Mouse (Mus musculus): ENCODE measurements around the gene Gm21988. TPM values are rescaled to one million over a fixed set of nuclear protein-coding genes. Genes with fewer than 3 reads are reported as not detected.
A peak's percentile ranks its signal among the peaks of the same experiment; 100 is the strongest.

Gene Gm21988
- polyA plus RNA-seq, 1 experiment from 2014 or later: 15.9 TPM

- Histone ChIP-seq H3K27ac (no peak overlapping the region; the same call in 1 of the 2 replicates), H3K9me3 (replicated peaks; ENCODE audit: low read length) (no peaks in the 10 kb centered on the region), H3K4me3 (replicated peaks; ENCODE audit: low read depth, low read length) (no peak overlapping the region), H3K9ac (ENCODE audit: low read depth, low read length) (no peak overlapping the region), H3K4me2 (ENCODE audit: low read length) (peak overlapping the region; percentile 67), H3K4me1 (replicated peaks; ENCODE audit: insufficient read depth, low read length) (peaks cover 19% of the 10 kb centered on the region), H3K27me3 (ENCODE audit: insufficient read depth, low read length) (peaks cover 4% of the 10 kb centered on the region; the same call in 1 of the 2 replicates), H3K36me3 (ENCODE audit: insufficient read depth, low read length) (peaks cover 10% of the 10 kb centered on the region; the same call in 1 of the 2 replicates)
- TF ChIP-seq CTCF (IDR thresholded peaks at IDR 0.05; ENCODE audit: low read depth): no peak
- 59% methylated on average over 5 of the region's 5 CpGs for WGBS
- DNase-seq (ENCODE audit: low spot score) (no peak), ATAC-seq (replicated peaks; ENCODE audit: low FRiP score, low read depth) (no peak)
Measured at GRCm38 (mm10) chr11:70234037-70234436, 5.6 kb downstream of the Gm21988 start.

GRCm38 (mm10) chr11:70233016-70233415 lies 6.6 kb downstream of the Gm21988 start:
- Histone ChIP-seq H3K9ac (ENCODE audit: low read depth, low read length) (peak overlapping the region; percentile 60), H3K4me1 (replicated peaks; ENCODE audit: insufficient read depth, low read length) (peaks cover 13% of the 10 kb centered on the region; the same call in 1 of the 2 replicates), H3K4me2 (ENCODE audit: low read length) (peak overlapping the region; percentile 67), H3K36me3 (ENCODE audit: insufficient read depth, low read length) (peaks cover 10% of the 10 kb centered on the region; the same call in 1 of the 2 replicates), H3K27me3 (ENCODE audit: insufficient read depth, low read length) (peaks cover 11% of the 10 kb centered on the region; the same call in 1 of the 2 replicates), H3K27ac (no peak overlapping the region), H3K4me3 (replicated peaks; ENCODE audit: low read depth, low read length) (peak overlapping the region; percentile 36), H3K9me3 (replicated peaks; ENCODE audit: low read length) (no peaks in the 10 kb centered on the region)
- TF ChIP-seq CTCF (IDR thresholded peaks at IDR 0.05; ENCODE audit: low read depth): no peak
- ATAC-seq (replicated peaks; ENCODE audit: low FRiP score, low read depth): no peak
- WGBS: 33% methylated on average over 8 of the region's 8 CpGs
- DNase-seq (ENCODE audit: low spot score): no peak

DNA sequence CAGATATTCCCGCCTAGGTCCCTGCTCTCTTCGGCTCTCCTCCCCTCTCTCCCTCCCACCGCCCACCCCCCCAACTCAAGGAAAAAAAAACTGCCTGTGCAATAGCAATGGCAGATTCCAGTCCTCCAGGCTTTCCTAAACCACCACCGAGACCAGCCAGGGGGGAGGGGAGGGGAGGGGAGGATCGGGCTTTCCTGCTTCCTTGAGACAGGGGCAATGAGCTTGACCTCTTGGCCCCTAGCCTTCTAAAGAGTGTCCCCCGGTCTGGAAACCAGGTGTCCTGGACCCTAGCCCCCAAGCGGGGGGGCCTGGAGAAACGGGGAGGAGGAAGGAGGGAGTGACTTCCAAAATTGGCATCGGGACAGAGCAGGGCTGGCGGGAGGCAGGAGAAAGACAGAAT lies 7.1 kb downstream of the Gm21988 start:
- Histone ChIP-seq H3K36me3 (ENCODE audit: insufficient read depth, low read length) (peaks cover 10% of the 10 kb centered on the region; the same call in 1 of the 2 replicates), H3K4me2 (ENCODE audit: low read length) (peak overlapping the region; percentile 67), H3K4me1 (replicated peaks; ENCODE audit: insufficient read depth, low read length) (peaks cover 13% of the 10 kb centered on the region; the same call in 1 of the 2 replicates), H3K27me3 (ENCODE audit: insufficient read depth, low read length) (peaks cover 13% of the 10 kb centered on the region; the same call in 1 of the 2 replicates), H3K4me3 (replicated peaks; ENCODE audit: low read depth, low read length) (peak overlapping the region; percentile 36), H3K27ac (0 out of 2 replicates have a peak overlapping the region, but pooled peaks have one; percentile 52), H3K9me3 (replicated peaks; ENCODE audit: low read length) (no peaks in the 10 kb centered on the region), H3K9ac (ENCODE audit: low read depth, low read length) (peak overlapping the region; percentile 60)
- peak; percentile 77 for DNase-seq (ENCODE audit: low spot score)
- TF ChIP-seq CTCF (IDR thresholded peaks at IDR 0.05; ENCODE audit: low read depth): no peak
- 2% methylated on average over 8 of the region's 10 CpGs for WGBS
- ATAC-seq (replicated peaks; ENCODE audit: low FRiP score, low read depth): no peak

DNA sequence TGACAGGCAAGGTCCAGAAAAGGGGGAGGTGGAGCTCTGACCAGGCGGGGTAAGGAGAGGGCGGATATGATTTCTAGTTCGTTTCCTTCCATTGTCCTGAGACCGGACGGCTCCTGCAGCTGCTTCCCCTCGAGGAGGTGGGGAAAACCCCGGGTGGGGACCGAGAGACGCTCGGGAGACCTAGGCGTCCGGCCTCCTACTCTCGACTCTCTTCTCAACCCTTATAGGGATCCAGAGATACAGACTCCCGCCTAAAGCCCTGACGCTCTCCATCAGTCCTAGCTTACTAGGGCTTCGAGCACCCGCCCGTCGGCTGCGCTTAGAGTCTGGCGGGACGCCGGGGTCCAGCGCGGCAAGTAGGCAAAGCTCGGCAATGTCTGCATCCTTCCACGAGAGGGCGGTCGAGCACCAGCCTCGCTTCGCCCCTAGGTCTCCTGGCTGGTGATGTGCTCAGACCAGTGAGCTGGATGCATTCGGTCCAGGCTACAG lies 9.3 kb downstream of the Gm21988 start:
- H3K9ac ChIP-seq (ENCODE audit: low read depth, low read length): 0 out of 2 replicates have a peak overlapping the region, but pooled peaks have one; percentile 9

DNA sequence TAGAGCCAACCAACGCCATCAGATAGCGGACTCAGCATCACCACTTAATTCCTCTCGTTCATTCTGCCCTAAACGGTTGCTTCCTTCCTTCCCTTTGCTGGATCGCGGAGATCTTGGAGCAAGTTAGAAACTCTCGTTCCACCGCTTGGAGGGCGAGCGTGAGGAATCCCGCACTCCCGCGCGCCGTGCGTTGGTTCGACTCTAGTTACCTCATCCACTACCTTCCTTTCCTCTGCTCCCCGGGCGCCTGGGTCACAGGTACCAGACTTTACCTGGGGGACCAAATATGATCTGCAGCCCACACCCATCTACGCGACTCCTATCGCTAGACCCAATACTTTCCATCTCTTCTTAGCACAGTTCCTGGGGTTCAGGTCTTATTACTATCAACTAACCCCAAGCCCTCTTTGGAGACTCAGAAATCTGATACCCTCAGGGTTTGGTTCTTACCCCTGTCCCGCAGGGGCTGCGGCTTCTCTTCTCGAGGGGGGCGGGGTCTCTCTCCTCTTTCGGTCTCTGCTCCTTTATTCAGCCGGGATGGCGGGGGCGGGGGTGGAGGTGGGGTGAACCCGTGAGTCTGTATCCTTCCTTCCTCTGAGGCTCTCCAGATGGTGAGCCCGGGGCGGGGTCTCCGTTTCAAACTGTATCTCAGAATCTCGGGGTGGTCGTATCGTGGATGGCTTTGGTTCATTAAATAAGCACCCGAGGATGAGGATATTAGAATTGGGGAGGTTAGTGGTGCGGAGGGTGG lies 10.2 kb downstream of the Gm21988 start, which contains the start of gene Bcl6b:
Gene Bcl6b (minus strand): TSS at position 539 of the 751 bp plus-strand sequence.
- H3K4me3 ChIP-seq (replicated peaks; ENCODE audit: low read depth, low read length): peak within 1 kb of the TSS; percentile 39
- ATAC-seq (replicated peaks; ENCODE audit: low FRiP score, low read depth) (no peak), DNase-seq (ENCODE audit: low spot score) (peak; percentile 55)
- H3K9ac ChIP-seq (ENCODE audit: low read depth, low read length): peak within 1 kb of the TSS; percentile 45
- 1% methylated on average over 39 of the region's 39 CpGs for WGBS
- no peak for TF ChIP-seq CTCF (IDR thresholded peaks at IDR 0.05; ENCODE audit: low read depth)
- H3K27me3 ChIP-seq (ENCODE audit: insufficient read depth, low read length): peaks cover 13% of the 10 kb centered on the region
- H3K4me1 ChIP-seq (replicated peaks; ENCODE audit: insufficient read depth, low read length): peaks cover 14% of the 10 kb centered on the region
- peak within 1 kb of the TSS; percentile 50 for H3K4me2 ChIP-seq (ENCODE audit: low read length)
- no peaks in the 10 kb centered on the region for H3K9me3 ChIP-seq (replicated peaks; ENCODE audit: low read length)
- no peaks in the 10 kb centered on the region for H3K36me3 ChIP-seq (ENCODE audit: insufficient read depth, low read length)
- H3K27ac ChIP-seq: peak within 1 kb of the TSS; percentile 79

More for the DNA sequence above, 9.3 kb downstream of the Gm21988 start:
- H3K27ac ChIP-seq: peak overlapping the region; percentile 79
- 0 out of 2 replicates have a peak, but pooled peaks cover 6% of the 10 kb centered on the region for H3K36me3 ChIP-seq (ENCODE audit: insufficient read depth, low read length)
- peak overlapping the region; percentile 39 for H3K4me3 ChIP-seq (replicated peaks; ENCODE audit: low read depth, low read length)
- no peaks in the 10 kb centered on the region for H3K9me3 ChIP-seq (replicated peaks; ENCODE audit: low read length)
- WGBS: 1% methylated on average over 32 of the region's 32 CpGs
- peaks cover 13% of the 10 kb centered on the region for H3K27me3 ChIP-seq (ENCODE audit: insufficient read depth, low read length)
- H3K4me2 ChIP-seq (ENCODE audit: low read length): peak overlapping the region; percentile 50
- peak; percentile 97 for TF ChIP-seq CTCF (IDR thresholded peaks at IDR 0.05; ENCODE audit: low read depth)
- DNase-seq (ENCODE audit: low spot score): peak; percentile 92
- ATAC-seq (replicated peaks; ENCODE audit: low FRiP score, low read depth): peak; percentile 40; the same call in 1 of the 2 replicates
- H3K4me1 ChIP-seq (replicated peaks; ENCODE audit: insufficient read depth, low read length): peaks cover 15% of the 10 kb centered on the region

DNA sequence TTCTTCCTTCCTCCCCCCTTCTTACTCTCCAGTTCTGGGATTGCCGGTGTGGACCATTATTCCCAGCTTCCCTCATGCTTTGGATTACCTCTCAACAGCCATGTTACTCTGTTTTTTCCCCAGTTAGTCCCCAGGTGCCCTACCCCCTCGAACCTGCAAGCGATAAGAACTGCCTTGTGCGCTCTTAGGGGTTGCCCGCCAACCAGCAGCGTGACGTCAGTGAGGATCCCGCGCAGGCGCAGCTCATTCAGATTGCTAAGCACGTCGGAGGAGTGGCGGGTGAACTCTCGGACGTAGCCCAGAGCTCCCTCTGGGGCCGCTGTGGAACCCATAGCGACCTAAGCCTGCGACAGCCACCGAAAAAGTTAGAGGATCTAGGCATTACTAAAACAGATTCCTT lies 10.8 kb downstream of the Gm21988 start:
- whole genome bisulfite sequencing: 2% methylated on average over 19 of the region's 19 CpGs
- no peak for TF ChIP-seq CTCF (IDR thresholded peaks at IDR 0.05; ENCODE audit: low read depth)
- ATAC-seq (replicated peaks; ENCODE audit: low FRiP score, low read depth) (0 out of 2 replicates have a peak, but pooled peaks have one; percentile 9), DNase-seq (ENCODE audit: low spot score) (peak; percentile 83)
- peak overlapping the region; percentile 79 for H3K27ac ChIP-seq
- H3K4me2 ChIP-seq (ENCODE audit: low read length): peak overlapping the region; percentile 50
- peak overlapping the region; percentile 39 for H3K4me3 ChIP-seq (replicated peaks; ENCODE audit: low read depth, low read length)
- H3K36me3 ChIP-seq (ENCODE audit: insufficient read depth, low read length): no peaks in the 10 kb centered on the region
- H3K9me3 ChIP-seq (replicated peaks; ENCODE audit: low read length): no peaks in the 10 kb centered on the region
- H3K27me3 ChIP-seq (ENCODE audit: insufficient read depth, low read length): peaks cover 13% of the 10 kb centered on the region
- H3K9ac ChIP-seq (ENCODE audit: low read depth, low read length): peak overlapping the region; percentile 45; the same call in 1 of the 2 replicates
- peaks cover 9% of the 10 kb centered on the region for H3K4me1 ChIP-seq (replicated peaks; ENCODE audit: insufficient read depth, low read length)
